Mouse (Mus musculus): Measurements from ENCODE around the gene Sdk1.

Gene Sdk1

GRCm38 (mm10) chr5:142256231-142256630 is 1014.9 kb downstream of the Sdk1 start:
- DNase-seq (ENCODE audit: low spot score): no peak

- no peak for DNase-seq (ENCODE audit: low spot score)
Measured at GRCm38 (mm10) chr5:142258716-142259115, 1017.4 kb downstream of the Sdk1 start.

DNA sequence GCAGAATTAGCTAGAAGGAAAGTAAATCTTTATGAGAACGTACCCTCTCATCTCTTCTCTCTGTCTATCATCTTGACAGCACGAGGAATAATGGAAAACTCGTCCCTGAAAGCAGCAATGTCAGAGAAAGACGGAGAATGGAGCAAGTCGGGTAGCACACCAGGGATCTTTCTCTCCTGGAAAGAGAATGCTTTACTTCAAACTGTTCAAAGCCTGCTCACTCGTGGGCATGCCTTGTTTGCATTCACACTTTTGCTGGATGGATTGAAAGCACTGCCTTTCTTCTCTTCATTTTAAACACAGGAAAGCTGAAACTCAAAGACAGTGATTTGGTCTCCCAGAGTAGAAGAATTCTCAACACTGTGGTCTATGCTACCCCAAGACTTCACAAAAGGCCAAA is 1020.8 kb downstream of the Sdk1 start:
- no peak for DNase-seq (ENCODE audit: low spot score)

Measured in lung, postnatal 25 days (tissue).